Mouse (Mus musculus): ENCODE data around the gene Ly6g6c. TPM values are rescaled to one million over a fixed set of nuclear protein-coding genes. Genes with fewer than 3 reads are reported as not detected.

Gene Ly6g6c
- total RNA-seq, 2 experiments from 2014 or later, result not detected

GRCm38 (mm10) chr17:35080710-35081109, 15.5 kb downstream of the Ly6g6c start:
- no peak for DNase-seq (ENCODE audit: low spot score in 2 of 2)

GRCm38 (mm10) chr17:35082841-35083576, 17.8 kb downstream of the Ly6g6c start:
- no peak for DNase-seq (ENCODE audit: low spot score in 2 of 2)

- no peak for DNase-seq (ENCODE audit: low spot score in 2 of 2)
Measured at GRCm38 (mm10) chr17:35083929-35084497, 18.8 kb downstream of the Ly6g6c start.

DNA sequence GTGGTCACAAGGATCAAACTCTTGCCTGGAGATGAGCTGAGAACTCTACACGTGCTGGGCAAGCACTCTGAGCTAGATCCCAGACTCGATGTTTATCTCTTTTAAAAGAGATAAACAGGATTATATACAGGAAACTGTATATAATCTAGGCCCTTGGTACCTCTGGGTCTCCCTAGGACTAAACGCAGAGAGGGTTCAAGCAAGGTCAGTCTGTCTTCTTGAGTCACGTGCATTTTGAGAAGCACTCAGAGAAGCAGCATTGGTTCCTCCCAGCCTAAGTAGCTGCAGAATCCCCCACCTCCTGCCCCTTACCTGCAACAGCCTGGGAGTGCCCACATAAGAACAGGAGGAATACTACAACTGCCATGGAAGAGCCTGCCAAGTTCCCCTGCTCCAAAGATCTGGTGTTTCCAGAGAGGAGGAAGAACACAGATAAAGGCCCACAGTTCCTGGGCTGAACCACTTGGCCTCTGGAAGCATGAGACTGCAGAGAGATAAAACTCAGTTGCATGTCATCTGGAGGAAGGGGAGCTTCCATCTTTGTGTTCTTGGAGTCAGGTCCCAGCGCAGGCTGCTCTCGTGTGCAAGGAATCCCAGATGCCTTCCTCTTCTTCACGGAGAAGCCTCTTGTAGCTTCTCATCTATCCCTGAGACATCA, 20.1 kb downstream of the Ly6g6c start, which contains the start of gene Ly6g6f:
Gene Ly6g6f, minus strand, starts transcription at position 403 of the 658 bp plus-strand sequence.
- DNase-seq (ENCODE audit: low spot score in 2 of 2), result no peak

DNA sequence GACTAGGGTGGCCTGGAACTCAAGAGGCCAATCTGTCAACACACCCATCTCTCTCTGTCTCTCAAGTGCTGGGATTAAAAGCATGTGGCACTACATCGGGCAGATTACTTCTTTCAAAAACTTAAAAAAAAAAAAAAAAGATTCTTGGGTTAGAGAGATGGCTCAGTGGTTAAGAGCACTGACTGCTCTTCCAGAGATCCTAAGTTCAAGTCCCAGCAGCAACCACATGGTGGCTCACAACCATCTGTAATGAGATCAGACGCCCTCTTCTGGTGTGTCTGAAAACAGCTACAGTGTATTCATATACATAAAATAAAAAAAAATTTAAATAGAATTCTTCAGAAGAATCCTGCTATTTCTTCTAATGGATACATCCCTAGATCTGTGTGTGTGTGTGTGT, 23.0 kb downstream of the Ly6g6c start:
- no peak for DNase-seq (ENCODE audit: low spot score in 2 of 2)

- DNase-seq (ENCODE audit: low spot score in 2 of 2), result peak; percentile 92 to 96
Measured at GRCm38 (mm10) chr17:35088825-35089644, 23.8 kb downstream of the Ly6g6c start, which contains the start of gene Abhd16a. TSS of gene Abhd16a (plus strand) at chr17:35089263.

GRCm38 (mm10) chr17:35090166-35090932, 25.2 kb downstream of the Ly6g6c start:
- DNase-seq (ENCODE audit: low spot score in 2 of 2), result no peak

DNA sequence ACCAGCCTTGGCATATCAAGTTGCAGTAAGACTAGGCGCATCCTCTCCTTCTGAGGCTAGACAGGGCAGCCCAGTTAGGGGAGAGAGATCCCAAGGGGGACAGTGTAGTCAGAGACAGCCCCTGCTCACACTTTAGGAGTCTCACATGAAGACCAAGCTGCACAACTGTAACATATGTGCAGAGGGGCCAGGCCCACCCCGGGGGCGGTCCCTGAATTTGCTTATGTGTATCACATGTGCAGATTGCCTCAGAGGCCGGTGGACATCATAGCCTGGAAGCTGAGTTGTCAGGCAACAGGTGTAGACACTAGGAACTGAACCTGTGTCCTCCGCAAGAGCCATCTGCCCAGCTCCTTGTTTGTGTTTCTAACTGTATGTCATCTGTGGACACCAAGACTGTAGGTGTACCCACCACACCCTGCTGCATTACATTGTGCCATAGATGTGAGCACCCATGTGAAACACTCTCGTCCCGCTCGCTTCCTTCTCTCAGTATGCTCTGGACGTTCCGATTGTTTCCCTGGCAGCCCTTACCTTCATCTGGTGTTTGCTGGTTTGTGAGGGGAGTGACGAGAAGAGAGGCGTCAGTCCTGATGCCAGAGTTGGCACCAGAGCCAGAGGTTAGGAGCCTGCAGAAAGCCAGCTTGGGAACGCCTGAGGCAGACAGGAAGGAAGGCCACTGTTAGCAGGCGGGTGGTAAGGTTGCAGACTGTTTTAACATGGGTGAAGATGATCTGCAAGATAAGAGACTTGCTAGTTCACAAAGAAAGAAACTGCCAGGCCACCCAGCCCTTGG, 27.4 kb downstream of the Ly6g6c start:
- no peak for DNase-seq (ENCODE audit: low spot score in 2 of 2)

- DNase-seq (ENCODE audit: low spot score in 2 of 2), result no peak
Measured at GRCm38 (mm10) chr17:35094475-35095365, 29.5 kb downstream of the Ly6g6c start.

- no peak for DNase-seq (ENCODE audit: low spot score in 2 of 2)
Measured at GRCm38 (mm10) chr17:35096597-35096996, 31.4 kb downstream of the Ly6g6c start.

DNA sequence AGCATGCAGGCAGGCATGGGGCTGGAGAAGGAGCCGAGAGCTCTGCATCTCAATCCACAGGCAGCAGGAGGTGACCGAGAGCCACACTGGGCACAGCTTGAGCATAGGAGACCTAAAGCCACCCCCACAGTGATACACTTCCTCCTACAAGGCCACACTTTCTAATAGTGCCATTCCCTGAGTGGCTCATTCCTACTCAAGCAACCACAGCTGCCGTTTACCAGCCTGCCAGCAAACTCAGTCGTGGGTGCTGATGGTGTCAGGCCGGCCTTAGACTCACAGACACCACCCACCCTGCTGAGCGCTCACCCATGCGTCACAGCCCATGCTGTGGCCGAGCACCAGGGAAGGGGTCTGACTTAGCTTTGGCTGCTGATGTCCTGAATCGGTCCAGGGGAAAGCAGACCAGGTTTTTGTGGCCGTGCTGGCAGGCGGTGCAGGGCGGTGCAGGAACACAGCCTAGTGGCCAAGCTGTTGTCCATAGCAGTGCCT, 32.0 kb downstream of the Ly6g6c start:
- DNase-seq (ENCODE audit: low spot score in 2 of 2), result peak; percentile 57 to 71

- DNase-seq (ENCODE audit: low spot score in 2 of 2), result no peak
Measured at GRCm38 (mm10) chr17:35100196-35100765, 35.1 kb downstream of the Ly6g6c start.

DNA sequence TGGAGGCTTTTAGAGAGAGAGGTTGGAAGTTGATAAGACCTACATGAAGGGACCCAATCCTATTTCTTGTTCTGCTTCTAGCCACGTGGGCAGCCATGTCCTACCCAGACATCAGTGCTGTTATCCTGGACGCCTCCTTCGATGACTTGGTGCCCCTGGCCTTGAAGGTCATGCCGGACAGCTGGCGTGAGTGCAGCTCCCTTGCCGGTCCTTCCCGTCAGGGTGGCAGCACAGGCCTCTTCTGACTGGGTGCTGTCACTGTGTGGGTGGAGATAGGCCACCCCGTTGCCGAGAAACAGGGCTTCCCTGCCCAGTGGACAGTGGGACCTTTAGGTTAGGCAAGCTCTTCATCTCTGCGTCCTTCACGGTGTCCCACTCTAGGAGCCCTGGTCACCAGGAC, 36.0 kb downstream of the Ly6g6c start:
- no peak for DNase-seq (ENCODE audit: low spot score in 2 of 2)

GRCm38 (mm10) chr17:35102299-35102698, 37.1 kb downstream of the Ly6g6c start:
- no peak for DNase-seq (ENCODE audit: low spot score in 2 of 2)

DNA sequence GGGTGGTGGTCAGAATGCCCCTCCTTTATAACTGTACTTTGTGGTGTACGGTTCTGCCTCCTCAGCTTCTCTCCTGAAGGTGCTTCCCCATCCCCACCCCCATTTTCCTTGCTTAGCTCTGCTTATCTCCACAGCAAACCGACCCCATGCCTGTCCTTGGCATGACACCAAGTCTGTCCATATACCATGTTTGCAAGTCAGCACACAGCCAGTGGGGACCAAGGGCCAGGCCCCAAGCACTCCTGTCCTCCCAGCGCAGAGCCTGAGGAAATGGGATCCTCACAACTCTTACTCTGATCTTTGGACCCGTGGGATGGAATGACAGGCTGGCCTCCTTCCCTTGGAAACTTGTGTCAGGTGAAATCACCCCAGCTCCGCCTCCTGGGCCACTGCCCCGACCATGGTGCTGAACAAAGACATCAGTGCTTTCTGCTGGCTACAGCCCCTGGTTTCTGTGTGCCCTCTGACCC, 38.1 kb downstream of the Ly6g6c start:
- DNase-seq (ENCODE audit: low spot score in 2 of 2), result no peak

- DNase-seq (ENCODE audit: low spot score in 2 of 2), result no peak
Measured at GRCm38 (mm10) chr17:35104079-35104478, 38.9 kb downstream of the Ly6g6c start.

DNA sequence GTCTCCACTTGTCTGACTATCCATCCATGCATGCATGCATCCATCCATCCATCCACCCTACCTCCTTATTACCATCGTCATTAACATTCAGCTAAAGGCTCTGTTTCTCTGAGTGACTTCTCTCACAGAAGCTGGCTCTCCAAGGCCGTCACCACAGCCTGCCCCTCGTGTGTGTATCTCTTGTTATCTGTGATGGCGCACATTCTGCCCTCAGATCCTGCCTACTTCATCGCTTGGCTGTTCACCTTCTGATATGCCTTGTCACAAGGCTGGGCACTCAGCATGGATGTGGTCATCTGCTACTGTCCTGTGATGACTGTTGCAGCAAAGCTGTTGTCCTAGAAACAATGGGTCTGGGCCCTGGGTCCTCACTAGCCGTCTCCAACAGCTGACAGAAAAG, 39.6 kb downstream of the Ly6g6c start:
- DNase-seq (ENCODE audit: low spot score in 2 of 2), result no peak

Data from left cerebral cortex, adult 18-20 months (tissue).